Mouse (Mus musculus) embryonic facial prominence, embryonic 11.5 days (tissue): ENCODE data around the gene Fat4. TPM values are rescaled to one million over a fixed set of nuclear protein-coding genes. Genes with fewer than 3 reads are reported as not detected.

Experiments
- ATAC-seq: fragments of 200-750 bp; cut with Nextera tagmentation; replicated peaks from 2 replicates; pipeline ENCODE4 v1.8.0; 2017; ENCODE audit warnings: low read depth; ENCODE audit not compliant: insufficient number of reproducible peaks, low FRiP score, low TSS enrichment
- DNase-seq: peaks from one replicate; pipeline ENCODE4 v3.0.0-alpha.2; 2015; ENCODE audit warnings: low spot score
- H3K27ac ChIP-seq: fragments of 300-500 bp; sonication (generic); replicated peaks from 2 replicates; pipeline ENCODE4 v1.5.1; 2014; ENCODE audit warnings: mild to moderate bottlenecking, low read depth, low read length, control low read depth
- H3K27me3 ChIP-seq: fragments of 300-500 bp; sonication (generic); 2 replicates; pipeline ENCODE4 v1.6.1; 2014; ENCODE audit warnings: mild to moderate bottlenecking, low read length, moderate library complexity, mixed read lengths; ENCODE audit not compliant: control insufficient read depth, insufficient read depth
- H3K36me3 ChIP-seq: fragments of 300-500 bp; sonication (generic); replicated peaks from 2 replicates; pipeline ENCODE4 v1.6.1; 2014; ENCODE audit warnings: low read depth, mild to moderate bottlenecking, low read length, moderate library complexity, mixed read lengths; ENCODE audit not compliant: control insufficient read depth, insufficient read depth
- H3K4me1 ChIP-seq: fragments of 300-500 bp; sonication (generic); 2 replicates; pipeline ENCODE4 v1.6.1; 2014; ENCODE audit warnings: low read length, mixed read lengths; ENCODE audit not compliant: control insufficient read depth, insufficient read depth
- H3K4me2 ChIP-seq: fragments of 300-500 bp; sonication (generic); 2 replicates; pipeline ENCODE4 v1.6.1; 2014; ENCODE audit warnings: low read depth, mild to moderate bottlenecking, control low read depth, low read length, moderate library complexity
- H3K4me3 ChIP-seq: fragments of 300-500 bp; sonication (generic); 2 replicates; pipeline ENCODE4 v1.5.1; 2014; ENCODE audit warnings: low read depth, low read length, control low read depth
- H3K9ac ChIP-seq: fragments of 300-500 bp; sonication (generic); replicated peaks from 2 replicates; pipeline ENCODE4 v1.6.1; 2014; ENCODE audit warnings: mild to moderate bottlenecking, control low read depth, low read length
- H3K9me3 ChIP-seq: fragments of 300-500 bp; sonication (generic); replicated peaks from 2 replicates; pipeline ENCODE4 v1.6.1; 2016; ENCODE audit warnings: mild to moderate bottlenecking, low read length, inconsistent platforms, mixed read lengths; ENCODE audit not compliant: control insufficient read depth
- WGBS: fragments of 180-500 bp; shearing (Covaris S2); extraction: QIAGEN DNeasy Blood & Tissue Kit; methylation state at CpG from one replicate; pipeline ENCODE4 v1.1.7; 2014; 5-methylcytosine and 5-hydroxymethylcytosine counted together
- polyA plus RNA-seq: library from polyadenylated mRNA; unstranded; fragments of >200 nt; fragmentation: Nextera tagmentation; extraction: Ambion mirVana; gene quantifications from 2 replicates; pipeline ENCODE4 v1.2.1, GENCODE M21; 2014

The Fat4 gene
- polyA plus RNA-seq, 1 experiment from 2014 or later, result 14.0 TPM

GRCm38 (mm10) chr3:38928751-38929150 lies 42.0 kb downstream of the Fat4 start:
- Histone ChIP-seq H3K4me2 (no peak overlapping the region), H3K27ac (no peak overlapping the region), H3K4me1 (no peaks in the 10 kb centered on the region), H3K9me3 (no peaks in the 10 kb centered on the region), H3K27me3 (no peaks in the 10 kb centered on the region), H3K9ac (no peak overlapping the region), H3K4me3 (no peak overlapping the region), H3K36me3 (no peaks in the 10 kb centered on the region)
- no peak for DNase-seq
- ATAC-seq, result no peak
- 81% methylated on average over 3 of the region's 3 CpGs for WGBS

- Histone ChIP-seq H3K9ac (no peak overlapping the region), H3K4me3 (no peak overlapping the region), H3K27me3 (no peaks in the 10 kb centered on the region), H3K4me1 (no peaks in the 10 kb centered on the region), H3K36me3 (no peaks in the 10 kb centered on the region), H3K4me2 (no peak overlapping the region), H3K27ac (no peak overlapping the region), H3K9me3 (no peaks in the 10 kb centered on the region)
- WGBS, result 83% methylated on average over 7 of the region's 7 CpGs
- DNase-seq, result no peak
- ATAC-seq, result no peak
These were observed 48.0 kb downstream of the Fat4 start for GRCm38 (mm10) chr3:38934780-38935179.

- ATAC-seq (no peak), DNase-seq (no peak)
- H3K4me1 ChIP-seq, result no peaks in the 10 kb centered on the region
- no peak overlapping the region for H3K9ac ChIP-seq
- no peaks in the 10 kb centered on the region for H3K27me3 ChIP-seq
- H3K4me3 ChIP-seq, result no peak overlapping the region
- 87% methylated on average over 7 of the region's 7 CpGs for WGBS
- H3K9me3 ChIP-seq, result no peaks in the 10 kb centered on the region
- no peak overlapping the region for H3K4me2 ChIP-seq
- no peak overlapping the region for H3K27ac ChIP-seq
- no peaks in the 10 kb centered on the region for H3K36me3 ChIP-seq
These were observed 49.7 kb downstream of the Fat4 start for GRCm38 (mm10) chr3:38936485-38936884.

- no peak overlapping the region for H3K4me2 ChIP-seq
- WGBS, result 65% methylated on average over 8 of the region's 8 CpGs
- DNase-seq (no peak), ATAC-seq (no peak)
- no peaks in the 10 kb centered on the region for H3K4me1 ChIP-seq
- H3K36me3 ChIP-seq, result no peaks in the 10 kb centered on the region
- no peak overlapping the region for H3K4me3 ChIP-seq
- H3K27ac ChIP-seq, result no peak overlapping the region
- no peaks in the 10 kb centered on the region for H3K9me3 ChIP-seq
- no peak overlapping the region for H3K9ac ChIP-seq
- no peaks in the 10 kb centered on the region for H3K27me3 ChIP-seq
These were observed 50.4 kb downstream of the Fat4 start for GRCm38 (mm10) chr3:38937159-38937558.

- Histone ChIP-seq H3K27me3 (no peaks in the 10 kb centered on the region), H3K4me1 (no peaks in the 10 kb centered on the region), H3K27ac (no peak overlapping the region), H3K4me2 (no peak overlapping the region), H3K9ac (no peak overlapping the region), H3K36me3 (no peaks in the 10 kb centered on the region), H3K4me3 (no peak overlapping the region), H3K9me3 (no peaks in the 10 kb centered on the region)
- DNase-seq (no peak), ATAC-seq (no peak)
- WGBS, result 82% methylated on average over 5 of the region's 5 CpGs
These were observed 51.4 kb downstream of the Fat4 start for GRCm38 (mm10) chr3:38938136-38938535.

GRCm38 (mm10) chr3:38939573-38939972 lies 52.8 kb downstream of the Fat4 start:
- ATAC-seq (no peak), DNase-seq (no peak)
- Histone ChIP-seq H3K4me3 (no peak overlapping the region), H3K27ac (no peak overlapping the region), H3K9ac (no peak overlapping the region), H3K4me2 (no peak overlapping the region), H3K36me3 (no peaks in the 10 kb centered on the region), H3K4me1 (no peaks in the 10 kb centered on the region), H3K9me3 (no peaks in the 10 kb centered on the region), H3K27me3 (no peaks in the 10 kb centered on the region)
- WGBS, result 35% methylated on average over 3 of the region's 3 CpGs

- ATAC-seq, result no peak
- H3K27ac ChIP-seq, result no peak overlapping the region
These were observed 53.6 kb downstream of the Fat4 start for GRCm38 (mm10) chr3:38940327-38940726.

GRCm38 (mm10) chr3:38945157-38945556 lies 58.4 kb downstream of the Fat4 start:
- H3K27me3 ChIP-seq, result no peaks in the 10 kb centered on the region
- DNase-seq, result no peak
- H3K4me1 ChIP-seq, result no peaks in the 10 kb centered on the region
- no peak for ATAC-seq
- 72% methylated on average over 1 of the region's 1 CpGs for WGBS
- H3K36me3 ChIP-seq, result no peaks in the 10 kb centered on the region
- H3K27ac ChIP-seq, result no peak overlapping the region
- H3K9ac ChIP-seq, result no peak overlapping the region
- no peak overlapping the region for H3K4me2 ChIP-seq
- H3K9me3 ChIP-seq, result no peaks in the 10 kb centered on the region
- H3K4me3 ChIP-seq, result no peak overlapping the region

More at GRCm38 (mm10) chr3:38940327-38940726, 53.6 kb downstream of the Fat4 start:
- no peak for DNase-seq
- Histone ChIP-seq H3K4me1 (no peaks in the 10 kb centered on the region), H3K9me3 (no peaks in the 10 kb centered on the region), H3K4me3 (no peak overlapping the region), H3K27me3 (no peaks in the 10 kb centered on the region), H3K4me2 (no peak overlapping the region), H3K36me3 (no peaks in the 10 kb centered on the region), H3K9ac (no peak overlapping the region)
- 96% methylated on average over 1 of the region's 1 CpGs for WGBS
